Mouse (Mus musculus) lung, embryonic 15.5 days (tissue): Measurements from ENCODE around the gene Btbd11. TPM values are rescaled to one million over a fixed set of nuclear protein-coding genes. Genes with fewer than 3 reads are reported as not detected.

ENCODE experiments used
- ATAC-seq: fragments of 200-750 bp; cut with Nextera tagmentation; 2 replicates; pipeline ENCODE4 v1.8.0; 2017; ENCODE audit warnings: moderate number of reproducible peaks, borderline replicate concordance; ENCODE audit not compliant: low FRiP score, low TSS enrichment; ENCODE audit errors: extremely low read depth
- H3K27ac ChIP-seq: fragments of 300-500 bp; sonication (generic); 2 replicates; pipeline ENCODE4 v1.5.1; 2015; ENCODE audit warnings: moderate library complexity, mild to moderate bottlenecking, inconsistent platforms
- H3K27me3 ChIP-seq: fragments of 300-500 bp; sonication (generic); 2 replicates; pipeline ENCODE4 v1.6.1; 2015; ENCODE audit warnings: inconsistent platforms
- H3K36me3 ChIP-seq: fragments of 300-500 bp; sonication (generic); 2 replicates; pipeline ENCODE4 v1.6.1; 2015; ENCODE audit warnings: inconsistent platforms
- H3K4me1 ChIP-seq: fragments of 300-500 bp; sonication (generic); 2 replicates; pipeline ENCODE4 v1.6.1; 2015; ENCODE audit warnings: inconsistent platforms
- H3K4me2 ChIP-seq: fragments of 300-500 bp; sonication (generic); 2 replicates; pipeline ENCODE4 v1.6.1; 2015; ENCODE audit warnings: inconsistent platforms, mild to moderate bottlenecking, moderate library complexity
- H3K4me3 ChIP-seq: fragments of 300-500 bp; sonication (generic); 2 replicates; pipeline ENCODE4 v1.5.1; 2015; ENCODE audit warnings: mild to moderate bottlenecking, inconsistent platforms
- H3K9ac ChIP-seq: fragments of 300-500 bp; sonication (generic); 2 replicates; pipeline ENCODE4 v1.6.1; 2015; ENCODE audit warnings: inconsistent platforms
- H3K9me3 ChIP-seq: fragments of 300-500 bp; sonication (generic); 2 replicates; pipeline ENCODE4 v1.6.1; 2016; ENCODE audit warnings: inconsistent platforms
- WGBS: fragments of 180-500 bp; shearing (Covaris S2); methylation state at CpG from one replicate; pipeline ENCODE4 v1.1.7; 2015; 5-methylcytosine and 5-hydroxymethylcytosine counted together
- polyA plus RNA-seq: library from polyadenylated mRNA; unstranded; fragments of >200 nt; fragmentation: Nextera tagmentation; extraction: Ambion mirVana; gene quantifications from 2 replicates; pipeline ENCODE4 v1.2.1, GENCODE M21; 2015

Btbd11 gene
- polyA plus RNA-seq, 1 experiment from 2014 or later, result 2.0 TPM

- no peak for ATAC-seq
- WGBS, result 86% methylated on average over 13 of the region's 13 CpGs
- no peaks in the 10 kb centered on the region for H3K27me3 ChIP-seq
- H3K36me3 ChIP-seq, result no peaks in the 10 kb centered on the region
- H3K4me1 ChIP-seq, result no peaks in the 10 kb centered on the region
- no peak overlapping the region for H3K27ac ChIP-seq
- H3K4me2 ChIP-seq, result no peak overlapping the region
- H3K9me3 ChIP-seq, result no peaks in the 10 kb centered on the region
- no peak overlapping the region for H3K9ac ChIP-seq
- no peak overlapping the region for H3K4me3 ChIP-seq
Observed at GRCm38 (mm10) chr10:85540311-85541093, 153.9 kb downstream of the Btbd11 start.

DNA sequence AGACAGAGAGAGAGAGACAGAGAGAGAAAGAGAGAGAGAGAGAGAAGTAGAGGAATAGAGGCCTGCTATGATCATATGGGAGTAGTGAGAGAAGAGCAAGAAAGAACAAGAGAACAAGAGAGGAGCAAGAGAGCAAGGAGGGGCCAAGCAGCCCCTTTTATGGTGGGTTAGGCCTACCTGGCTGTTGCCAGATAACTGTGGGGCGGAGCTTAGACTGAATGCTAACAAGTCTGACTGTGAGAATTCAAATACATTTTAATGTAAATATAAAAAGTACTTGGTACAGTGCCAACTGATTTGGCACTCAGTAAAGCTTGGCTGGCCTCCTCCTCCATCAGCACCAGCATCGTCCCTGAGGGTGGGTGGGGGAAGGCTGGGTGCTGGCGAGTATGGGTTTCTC, 154.9 kb downstream of the Btbd11 start:
- 58% methylated on average over 3 of the region's 3 CpGs for WGBS
- Histone ChIP-seq H3K36me3 (no peaks in the 10 kb centered on the region), H3K4me1 (no peaks in the 10 kb centered on the region), H3K9ac (no peak overlapping the region), H3K27ac (no peak overlapping the region), H3K27me3 (no peaks in the 10 kb centered on the region), H3K4me3 (no peak overlapping the region), H3K9me3 (no peaks in the 10 kb centered on the region), H3K4me2 (no peak overlapping the region)
- ATAC-seq, result no peak

- Histone ChIP-seq H3K36me3 (no peaks in the 10 kb centered on the region), H3K4me2 (no peak overlapping the region), H3K27me3 (no peaks in the 10 kb centered on the region), H3K27ac (no peak overlapping the region), H3K4me3 (no peak overlapping the region), H3K9ac (no peak overlapping the region), H3K9me3 (no peaks in the 10 kb centered on the region), H3K4me1 (no peaks in the 10 kb centered on the region)
- 83% methylated on average over 14 of the region's 14 CpGs for WGBS
- no peak for ATAC-seq
Observed at GRCm38 (mm10) chr10:85541892-85542630, 155.4 kb downstream of the Btbd11 start.

- no peak for ATAC-seq
- no peak overlapping the region for H3K4me2 ChIP-seq
- 86% methylated on average over 2 of the region's 2 CpGs for WGBS
Observed at GRCm38 (mm10) chr10:85543281-85543680, 156.7 kb downstream of the Btbd11 start.

DNA sequence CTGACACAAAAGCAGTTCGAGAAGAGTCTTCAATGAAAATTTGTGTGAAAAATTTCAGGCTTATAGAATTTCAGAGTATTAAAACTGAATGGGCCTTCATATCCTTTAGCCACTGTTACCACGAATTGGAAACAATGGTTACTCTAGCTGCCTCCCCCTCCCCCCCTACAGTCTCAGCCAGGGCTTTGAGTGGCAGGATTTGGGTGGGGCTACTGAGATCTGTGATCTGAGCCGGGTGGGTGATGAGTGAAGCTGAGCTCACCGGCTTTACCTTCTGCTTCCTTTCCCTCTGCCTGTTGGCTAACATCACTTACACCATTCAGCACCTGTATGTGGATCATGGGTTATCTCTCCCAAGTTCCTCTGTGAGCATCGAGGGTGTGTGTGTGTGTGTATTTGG, 158.4 kb downstream of the Btbd11 start:
- Histone ChIP-seq H3K27ac (no peak overlapping the region), H3K4me3 (no peak overlapping the region), H3K9me3 (no peaks in the 10 kb centered on the region), H3K4me2 (no peak overlapping the region), H3K27me3 (no peaks in the 10 kb centered on the region), H3K9ac (no peak overlapping the region), H3K4me1 (no peaks in the 10 kb centered on the region), H3K36me3 (no peaks in the 10 kb centered on the region)
- 31% methylated on average over 5 of the region's 5 CpGs for WGBS
- ATAC-seq, result no peak

More at GRCm38 (mm10) chr10:85543281-85543680, 156.7 kb downstream of the Btbd11 start:
- Histone ChIP-seq H3K9ac (no peak overlapping the region), H3K36me3 (no peaks in the 10 kb centered on the region), H3K27me3 (no peaks in the 10 kb centered on the region), H3K27ac (no peak overlapping the region), H3K4me1 (no peaks in the 10 kb centered on the region), H3K4me3 (no peak overlapping the region), H3K9me3 (no peaks in the 10 kb centered on the region)

DNA sequence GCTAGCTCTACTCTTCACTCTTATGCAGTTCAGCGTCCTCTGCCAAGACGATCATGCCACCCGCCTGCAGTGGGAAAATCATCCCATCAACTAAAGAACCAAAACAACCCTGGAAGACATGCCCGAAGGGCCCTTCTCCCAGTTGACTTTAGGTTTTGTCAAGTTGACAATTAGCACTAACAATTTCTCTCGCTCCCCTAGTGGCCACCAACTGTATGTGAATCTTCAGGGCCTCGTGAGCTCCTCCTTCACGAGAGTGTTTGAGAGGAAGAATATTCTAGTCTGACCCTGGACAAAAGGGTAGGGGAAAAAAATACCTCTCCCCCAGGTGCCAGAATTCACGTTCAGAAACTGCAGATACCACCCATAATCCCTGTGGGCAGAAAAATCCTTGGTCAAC, 168.6 kb downstream of the Btbd11 start:
- Histone ChIP-seq H3K4me2 (no peak overlapping the region), H3K27me3 (no peaks in the 10 kb centered on the region), H3K9me3 (no peaks in the 10 kb centered on the region), H3K9ac (no peak overlapping the region), H3K4me3 (no peak overlapping the region), H3K4me1 (no peaks in the 10 kb centered on the region), H3K36me3 (no peaks in the 10 kb centered on the region), H3K27ac (no peak overlapping the region)
- whole genome bisulfite sequencing, result 49% methylated on average over 8 of the region's 8 CpGs
- ATAC-seq, result no peak

GRCm38 (mm10) chr10:85561418-85561817, 174.8 kb downstream of the Btbd11 start:
- H3K4me1 ChIP-seq, result no peaks in the 10 kb centered on the region
- H3K36me3 ChIP-seq, result no peaks in the 10 kb centered on the region
- no peak overlapping the region for H3K4me3 ChIP-seq
- H3K4me2 ChIP-seq, result no peak overlapping the region
- no peak overlapping the region for H3K27ac ChIP-seq
- H3K27me3 ChIP-seq, result no peaks in the 10 kb centered on the region
- ATAC-seq, result no peak
- H3K9ac ChIP-seq, result no peak overlapping the region
- H3K9me3 ChIP-seq, result no peaks in the 10 kb centered on the region
- whole genome bisulfite sequencing, result 86% methylated on average over 14 of the region's 14 CpGs

GRCm38 (mm10) chr10:85571456-85571855, 184.8 kb downstream of the Btbd11 start:
- H3K9ac ChIP-seq, result no peak overlapping the region
- no peak overlapping the region for H3K4me2 ChIP-seq
- H3K27ac ChIP-seq, result no peak overlapping the region
- no peaks in the 10 kb centered on the region for H3K4me1 ChIP-seq
- H3K4me3 ChIP-seq, result no peak overlapping the region
- 83% methylated on average over 5 of the region's 5 CpGs for WGBS
- ATAC-seq, result no peak
- H3K9me3 ChIP-seq, result no peaks in the 10 kb centered on the region
- no peaks in the 10 kb centered on the region for H3K36me3 ChIP-seq
- H3K27me3 ChIP-seq, result no peaks in the 10 kb centered on the region

DNA sequence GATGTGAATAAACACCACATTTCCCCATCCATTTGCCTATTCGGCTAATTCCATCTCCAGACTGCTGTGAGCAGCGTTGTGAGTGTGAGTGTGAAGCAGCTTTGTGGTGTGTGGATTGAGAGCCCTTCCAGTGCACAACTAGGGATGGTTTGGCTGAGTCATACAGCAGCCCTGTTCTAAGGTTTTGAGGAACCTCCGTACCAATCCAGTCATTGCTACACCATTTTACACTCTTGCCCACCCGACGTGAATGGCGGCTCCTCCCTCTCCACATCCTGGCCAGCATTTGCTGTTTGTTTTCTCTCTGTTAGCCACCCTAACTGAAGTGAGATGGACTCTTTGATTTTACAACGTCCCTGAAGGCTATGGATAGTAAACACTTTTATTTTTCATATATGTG, 186.0 kb downstream of the Btbd11 start:
- Histone ChIP-seq H3K9ac (no peak overlapping the region), H3K4me3 (no peak overlapping the region), H3K27me3 (no peaks in the 10 kb centered on the region), H3K9me3 (no peaks in the 10 kb centered on the region), H3K4me1 (no peaks in the 10 kb centered on the region), H3K4me2 (no peak overlapping the region), H3K36me3 (no peaks in the 10 kb centered on the region), H3K27ac (no peak overlapping the region)
- 81% methylated on average over 7 of the region's 7 CpGs for WGBS
- no peak for ATAC-seq

GRCm38 (mm10) chr10:85577891-85578420, 191.3 kb downstream of the Btbd11 start:
- no peak overlapping the region for H3K9ac ChIP-seq
- H3K27me3 ChIP-seq, result no peaks in the 10 kb centered on the region
- H3K27ac ChIP-seq, result no peak overlapping the region
- no peak overlapping the region for H3K4me2 ChIP-seq
- H3K9me3 ChIP-seq, result no peaks in the 10 kb centered on the region
- no peak overlapping the region for H3K4me3 ChIP-seq
- no peaks in the 10 kb centered on the region for H3K4me1 ChIP-seq
- WGBS, result 88% methylated on average over 6 of the region's 6 CpGs
- no peak for ATAC-seq
- no peaks in the 10 kb centered on the region for H3K36me3 ChIP-seq

GRCm38 (mm10) chr10:85578571-85579465, 192.2 kb downstream of the Btbd11 start:
- no peaks in the 10 kb centered on the region for H3K36me3 ChIP-seq
- 83% methylated on average over 13 of the region's 13 CpGs for WGBS
- no peaks in the 10 kb centered on the region for H3K4me1 ChIP-seq
- no peaks in the 10 kb centered on the region for H3K27me3 ChIP-seq
- no peak overlapping the region for H3K27ac ChIP-seq
- no peak overlapping the region for H3K4me3 ChIP-seq
- H3K9me3 ChIP-seq, result no peaks in the 10 kb centered on the region
- ATAC-seq, result no peak
- H3K9ac ChIP-seq, result no peak overlapping the region
- H3K4me2 ChIP-seq, result no peak overlapping the region
